Mouse (Mus musculus) neural tube, embryonic 14.5 days (tissue): ENCODE data around the gene Slc9a1. TPM values are rescaled to one million over a fixed set of nuclear protein-coding genes. Genes with fewer than 3 reads are reported as not detected.

Source experiments
- ATAC-seq: fragments of 200-750 bp; cut with Nextera tagmentation; 2 replicates; pipeline ENCODE4 v1.8.0; 2017; ENCODE audit warnings: low read depth, mild to moderate bottlenecking, moderate TSS enrichment, moderate library complexity
- H3K27ac ChIP-seq: fragments of 300-500 bp; sonication (generic); 2 replicates; pipeline ENCODE4 v1.5.1; 2014; ENCODE audit warnings: low read depth, mild to moderate bottlenecking, control low read depth, low read length, moderate library complexity, mixed read lengths
- H3K27me3 ChIP-seq: fragments of 300-500 bp; sonication (generic); 2 replicates; pipeline ENCODE4 v1.6.1; 2014; ENCODE audit warnings: low read length; ENCODE audit not compliant: control insufficient read depth, insufficient read depth
- H3K36me3 ChIP-seq: fragments of 300-500 bp; sonication (generic); 2 replicates; pipeline ENCODE4 v1.6.1; 2014; ENCODE audit warnings: low read length, mixed read lengths; ENCODE audit not compliant: control insufficient read depth, insufficient read depth
- H3K4me1 ChIP-seq: fragments of 300-500 bp; sonication (generic); 2 replicates; pipeline ENCODE4 v1.6.1; 2014; ENCODE audit warnings: low read length; ENCODE audit not compliant: control insufficient read depth, insufficient read depth
- H3K4me2 ChIP-seq: fragments of 300-500 bp; sonication (generic); 2 replicates; pipeline ENCODE4 v1.6.1; 2014; ENCODE audit warnings: mild to moderate bottlenecking, low read depth, low read length, control low read depth
- H3K4me3 ChIP-seq: fragments of 300-500 bp; sonication (generic); 2 replicates; pipeline ENCODE4 v1.5.1; 2014; ENCODE audit warnings: low read depth, low read length, control low read depth, mixed read lengths
- H3K9ac ChIP-seq: fragments of 300-500 bp; sonication (generic); replicated peaks from 2 replicates; pipeline ENCODE4 v1.6.1; 2014; ENCODE audit warnings: low read depth, mild to moderate bottlenecking, control low read depth, low read length, mixed read lengths
- H3K9me3 ChIP-seq: fragments of 300-500 bp; sonication (generic); 2 replicates; pipeline ENCODE4 v1.6.1; 2016; ENCODE audit warnings: low read length; ENCODE audit not compliant: control insufficient read depth
- WGBS: fragments of 180-500 bp; shearing (Covaris S2); extraction: QIAGEN DNeasy Blood & Tissue Kit; methylation state at CpG from one replicate; pipeline ENCODE4 v1.1.7; 2014; 5-methylcytosine and 5-hydroxymethylcytosine counted together
- polyA plus RNA-seq: library from polyadenylated mRNA; unstranded; fragments of >200 nt; fragmentation: Nextera tagmentation; extraction: Ambion mirVana; gene quantifications from 2 replicates; pipeline ENCODE4 v1.2.1, GENCODE M21; 2014

Gene Slc9a1
- polyA plus RNA-seq, 1 experiment from 2014 or later = 8.0 TPM

- 0 out of 2 replicates have a peak, but pooled peaks cover 3% of the 10 kb centered on the region for H3K4me1 ChIP-seq
- H3K36me3 ChIP-seq = no peaks in the 10 kb centered on the region
- no peak for ATAC-seq
- no peak overlapping the region for H3K4me2 ChIP-seq
- no peaks in the 10 kb centered on the region for H3K9me3 ChIP-seq
- H3K27me3 ChIP-seq = no peaks in the 10 kb centered on the region
- H3K9ac ChIP-seq = no peak overlapping the region
- WGBS = 78% methylated on average over 11 of the region's 11 CpGs
- H3K27ac ChIP-seq = no peak overlapping the region
- no peak overlapping the region for H3K4me3 ChIP-seq
Measured at GRCm38 (mm10) chr4:133447967-133448366, 78.5 kb downstream of the Slc9a1 start.

- no peak overlapping the region for H3K27ac ChIP-seq
- no peaks in the 10 kb centered on the region for H3K9me3 ChIP-seq
- WGBS = 39% methylated on average over 8 of the region's 8 CpGs
- H3K4me1 ChIP-seq = 0 out of 2 replicates have a peak, but pooled peaks cover 3% of the 10 kb centered on the region
- no peak overlapping the region for H3K4me2 ChIP-seq
- ATAC-seq = no peak
- H3K36me3 ChIP-seq = no peaks in the 10 kb centered on the region
- no peak overlapping the region for H3K4me3 ChIP-seq
- no peaks in the 10 kb centered on the region for H3K27me3 ChIP-seq
- no peak overlapping the region for H3K9ac ChIP-seq
Measured at GRCm38 (mm10) chr4:133448708-133449388, 79.3 kb downstream of the Slc9a1 start.

- 15% methylated on average over 13 of the region's 13 CpGs for WGBS
- 0 out of 2 replicates have a peak, but pooled peaks cover 3% of the 10 kb centered on the region for H3K4me1 ChIP-seq
- H3K9ac ChIP-seq = no peak overlapping the region
- H3K27ac ChIP-seq = no peak overlapping the region
- ATAC-seq = no peak
- no peaks in the 10 kb centered on the region for H3K9me3 ChIP-seq
- H3K4me2 ChIP-seq = peak overlapping the region; percentile 17; the same call in 1 of the 2 replicates
- H3K27me3 ChIP-seq = no peaks in the 10 kb centered on the region
- H3K36me3 ChIP-seq = no peaks in the 10 kb centered on the region
- H3K4me3 ChIP-seq = no peak overlapping the region
Measured at GRCm38 (mm10) chr4:133449726-133450125, 80.2 kb downstream of the Slc9a1 start.

GRCm38 (mm10) chr4:133451536-133451935, 82.0 kb downstream of the Slc9a1 start:
- Histone ChIP-seq H3K9me3 (no peaks in the 10 kb centered on the region), H3K36me3 (no peaks in the 10 kb centered on the region), H3K27me3 (no peaks in the 10 kb centered on the region), H3K4me3 (no peak overlapping the region), H3K4me2 (no peak overlapping the region), H3K9ac (no peak overlapping the region), H3K27ac (no peak overlapping the region), H3K4me1 (0 out of 2 replicates have a peak, but pooled peaks cover 3% of the 10 kb centered on the region)
- 8% methylated on average over 10 of the region's 10 CpGs for WGBS
- ATAC-seq = no peak

- no peak for ATAC-seq
- Histone ChIP-seq H3K4me2 (no peak overlapping the region), H3K36me3 (no peaks in the 10 kb centered on the region), H3K27me3 (no peaks in the 10 kb centered on the region), H3K4me3 (no peak overlapping the region), H3K9me3 (no peaks in the 10 kb centered on the region), H3K27ac (no peak overlapping the region), H3K4me1 (0 out of 2 replicates have a peak, but pooled peaks cover 3% of the 10 kb centered on the region), H3K9ac (no peak overlapping the region)
- WGBS = 70% methylated on average over 4 of the region's 7 CpGs
Measured at GRCm38 (mm10) chr4:133452433-133452832, 82.9 kb downstream of the Slc9a1 start.

GRCm38 (mm10) chr4:133458044-133458443, 88.5 kb downstream of the Slc9a1 start:
- Histone ChIP-seq H3K4me1 (no peaks in the 10 kb centered on the region), H3K27me3 (no peaks in the 10 kb centered on the region), H3K4me3 (no peak overlapping the region), H3K9ac (no peak overlapping the region), H3K4me2 (no peak overlapping the region), H3K36me3 (no peaks in the 10 kb centered on the region), H3K27ac (no peak overlapping the region), H3K9me3 (no peaks in the 10 kb centered on the region)
- 75% methylated on average over 3 of the region's 3 CpGs for WGBS
- ATAC-seq = no peak

- no peak overlapping the region for H3K9ac ChIP-seq
- 82% methylated on average over 1 of the region's 1 CpGs for WGBS
- no peaks in the 10 kb centered on the region for H3K36me3 ChIP-seq
- ATAC-seq = no peak
- no peak overlapping the region for H3K4me3 ChIP-seq
- H3K27ac ChIP-seq = no peak overlapping the region
- no peaks in the 10 kb centered on the region for H3K27me3 ChIP-seq
- no peaks in the 10 kb centered on the region for H3K9me3 ChIP-seq
- H3K4me1 ChIP-seq = no peaks in the 10 kb centered on the region
- H3K4me2 ChIP-seq = no peak overlapping the region
Measured at GRCm38 (mm10) chr4:133460006-133460405, 90.5 kb downstream of the Slc9a1 start.

GRCm38 (mm10) chr4:133460796-133461325, 91.4 kb downstream of the Slc9a1 start:
- Histone ChIP-seq H3K4me3 (no peak overlapping the region), H3K9me3 (no peaks in the 10 kb centered on the region), H3K27me3 (no peaks in the 10 kb centered on the region), H3K27ac (no peak overlapping the region), H3K4me1 (no peaks in the 10 kb centered on the region), H3K36me3 (no peaks in the 10 kb centered on the region), H3K9ac (no peak overlapping the region), H3K4me2 (no peak overlapping the region)
- WGBS = 34% methylated on average over 5 of the region's 5 CpGs
- ATAC-seq = no peak

- H3K27ac ChIP-seq = no peak overlapping the region
- H3K27me3 ChIP-seq = no peaks in the 10 kb centered on the region
- no peaks in the 10 kb centered on the region for H3K9me3 ChIP-seq
- H3K4me2 ChIP-seq = no peak overlapping the region
- H3K36me3 ChIP-seq = no peaks in the 10 kb centered on the region
- 86% methylated on average over 3 of the region's 4 CpGs for WGBS
- ATAC-seq = no peak
- no peak overlapping the region for H3K4me3 ChIP-seq
- H3K4me1 ChIP-seq = no peaks in the 10 kb centered on the region
- H3K9ac ChIP-seq = no peak overlapping the region
Measured at GRCm38 (mm10) chr4:133461362-133461761, 91.9 kb downstream of the Slc9a1 start.
